Mouse (Mus musculus): ENCODE measurements around the gene Gm11985.

DNA sequence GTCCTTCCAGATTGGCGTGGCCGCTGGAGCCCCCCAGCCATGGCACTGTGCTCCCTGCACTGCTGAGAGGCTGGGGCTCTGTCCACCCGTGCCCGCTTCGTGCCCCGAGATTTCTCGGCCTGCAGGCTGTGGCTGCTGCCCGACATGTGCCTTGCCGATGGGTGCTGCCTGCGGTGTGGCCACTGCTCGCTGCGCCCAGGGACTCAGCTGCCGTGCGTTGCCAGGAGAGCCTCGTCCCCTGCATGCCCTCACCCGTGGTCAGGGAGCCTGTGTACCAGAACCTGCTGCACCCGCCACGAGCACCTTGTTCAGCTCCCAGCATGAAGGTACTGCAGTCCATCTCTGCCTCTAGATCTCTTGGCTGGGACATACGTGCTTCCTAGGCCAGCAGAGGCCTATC is 9.6 kb upstream of the Gm11985 start:
- TF ChIP-seq CTCF (IDR thresholded peaks at IDR 0.05; ENCODE audit: low read depth) (no peak), EP300 (optimal IDR thresholded peaks at IDR 0.05) (no peak)
